Mouse (Mus musculus): ENCODE measurements around the gene Gm9117.
"Not testable (repeated sequence)": the region's sequence is repeated elsewhere in the genome, so short reads cannot be mapped to it uniquely, and the experiment has no call there.

Gene Gm9117

DNA sequence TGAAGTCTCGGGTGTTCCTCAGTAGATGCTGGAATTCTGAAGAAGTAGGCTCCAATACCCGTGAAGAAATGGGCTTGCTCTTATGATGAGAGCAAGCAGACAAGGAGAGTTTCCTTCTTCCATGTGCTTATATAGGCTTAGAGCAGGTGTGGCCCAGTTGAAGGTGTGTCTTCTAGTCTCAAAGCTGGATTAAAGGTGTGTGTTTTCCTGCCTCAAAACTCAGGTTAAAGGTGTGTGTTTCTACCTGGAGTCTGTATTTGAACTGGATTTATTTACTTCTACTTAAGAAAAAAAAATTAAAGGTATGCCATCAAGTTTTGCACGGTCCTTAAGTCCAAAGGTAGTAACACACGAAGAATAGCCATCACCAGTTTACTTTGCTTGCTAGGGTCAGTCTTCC lies at the start of gene Gm9117:
Gene Gm9117 (minus strand): TSS at position 101 of the 400 bp plus-strand sequence.
- DNase-seq: not testable (repeated sequence)

DNA sequence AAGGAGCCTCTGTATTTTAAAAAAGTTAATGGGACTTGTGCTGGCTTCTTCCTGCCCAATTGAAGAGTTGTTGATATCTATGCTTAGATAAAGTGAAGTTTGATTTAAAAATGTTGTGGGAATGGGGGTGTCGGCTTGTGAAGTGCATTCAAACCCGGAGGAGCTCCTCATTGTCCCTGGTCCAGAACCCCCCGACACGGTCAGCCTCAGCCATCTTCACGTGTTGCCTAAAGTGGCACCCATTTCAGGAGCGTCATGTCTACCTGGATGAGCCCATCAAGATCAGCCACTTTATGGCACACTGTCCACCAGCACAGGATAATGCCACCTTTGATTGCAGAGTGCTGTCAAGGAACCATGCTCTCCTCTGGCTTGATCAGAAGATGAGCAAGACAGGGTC lies 25.6 kb upstream of the Gm9117 start:
- DNase-seq: not testable (repeated sequence)

DNA sequence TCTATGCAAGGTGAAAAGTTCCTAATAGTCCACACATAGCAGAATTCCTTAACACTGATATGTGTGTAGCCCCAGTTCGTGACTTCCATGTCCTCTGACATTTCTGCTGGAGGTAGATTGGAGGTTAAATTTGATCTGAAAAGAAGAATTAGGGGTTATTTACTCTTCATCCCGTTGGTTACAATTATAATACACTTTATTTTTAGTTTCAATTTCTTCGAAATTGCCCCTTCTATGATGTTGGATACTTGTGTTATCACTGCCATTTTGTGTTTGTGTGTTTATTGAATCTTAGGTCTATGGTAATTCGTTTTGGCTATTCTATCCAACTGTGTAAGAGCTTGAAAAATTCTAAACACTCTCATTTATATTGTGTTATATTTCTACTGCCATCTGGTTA lies 17.9 kb upstream of the Gm9117 start, which contains the start of gene Tdpoz5:
Gene Tdpoz5 (minus strand): TSS at position 101 of the 400 bp plus-strand sequence.
- DNase-seq: not testable (repeated sequence)

DNA sequence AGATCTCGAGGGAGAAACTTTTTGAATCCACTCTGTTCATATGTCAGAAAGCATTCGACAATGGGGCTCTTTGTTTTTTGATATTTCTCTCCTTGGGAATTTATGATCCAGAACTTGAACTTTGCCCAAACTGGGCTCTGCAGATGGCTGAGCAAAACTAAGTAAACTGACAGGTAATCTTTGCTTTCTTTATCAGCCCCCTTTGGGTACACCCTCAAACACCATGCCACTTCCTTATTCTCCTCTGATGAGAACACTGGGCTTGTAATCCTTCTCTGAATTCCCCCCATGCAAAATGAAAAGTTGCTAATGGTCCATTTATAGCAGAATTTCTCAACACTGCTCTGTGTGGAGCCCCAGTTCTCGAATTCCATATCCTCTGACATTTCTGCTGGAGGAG lies 5.0 kb downstream of the Gm9117 start:
- DNase-seq: not testable (repeated sequence)

Data from retina, postnatal 1 day (tissue).